Mouse (Mus musculus) embryonic fibroblast, embryonic 13.5 days (primary cell): Measurements from ENCODE around the gene Mcm5. TPM values are rescaled to one million over a fixed set of nuclear protein-coding genes. Genes with fewer than 3 reads are reported as not detected.
A peak's percentile ranks its signal among the peaks of the same experiment; 100 is the strongest.

ENCODE experiments used
- H3K27ac ChIP-seq: 2 replicates; pipeline ENCODE4 v1.5.1; 2012; ENCODE audit warnings: low read length, control low read depth, inconsistent platforms; ENCODE audit not compliant: insufficient read depth
- H3K4me1 ChIP-seq: 2 replicates; pipeline ENCODE4 v1.6.1; 2011; ENCODE audit warnings: low read length; ENCODE audit not compliant: control insufficient read depth, insufficient read depth
- H3K4me3 ChIP-seq: 2 replicates; pipeline ENCODE4 v1.5.1; 2011; ENCODE audit warnings: mild to moderate bottlenecking, control low read depth, low read length; ENCODE audit not compliant: insufficient read depth
- CTCF ChIP-seq: IDR thresholded peaks from 2 replicates; pipeline ENCODE4 v1.5.1; 2011; ENCODE audit warnings: mild to moderate bottlenecking, control low read depth, low read length, moderate library complexity, borderline replicate concordance; ENCODE audit not compliant: insufficient read depth
- POLR2A ChIP-seq: IDR thresholded peaks from 2 replicates; pipeline ENCODE4 v1.6.1; 2011; ENCODE audit warnings: low read depth, mild to moderate bottlenecking, control low read depth, low read length, moderate library complexity
- polyA plus RNA-seq: library from polyadenylated mRNA; stranded (reverse); fragments of >200 nt; gene quantifications from 2 replicates; pipeline ENCODE4 v1.2.4, GENCODE M21; 2011; ENCODE audit warnings: low read depth; ENCODE audit not compliant: missing spikeins, insufficient read length

Mcm5 gene
- polyA plus RNA-seq, 1 experiment: 45.6 TPM

DNA sequence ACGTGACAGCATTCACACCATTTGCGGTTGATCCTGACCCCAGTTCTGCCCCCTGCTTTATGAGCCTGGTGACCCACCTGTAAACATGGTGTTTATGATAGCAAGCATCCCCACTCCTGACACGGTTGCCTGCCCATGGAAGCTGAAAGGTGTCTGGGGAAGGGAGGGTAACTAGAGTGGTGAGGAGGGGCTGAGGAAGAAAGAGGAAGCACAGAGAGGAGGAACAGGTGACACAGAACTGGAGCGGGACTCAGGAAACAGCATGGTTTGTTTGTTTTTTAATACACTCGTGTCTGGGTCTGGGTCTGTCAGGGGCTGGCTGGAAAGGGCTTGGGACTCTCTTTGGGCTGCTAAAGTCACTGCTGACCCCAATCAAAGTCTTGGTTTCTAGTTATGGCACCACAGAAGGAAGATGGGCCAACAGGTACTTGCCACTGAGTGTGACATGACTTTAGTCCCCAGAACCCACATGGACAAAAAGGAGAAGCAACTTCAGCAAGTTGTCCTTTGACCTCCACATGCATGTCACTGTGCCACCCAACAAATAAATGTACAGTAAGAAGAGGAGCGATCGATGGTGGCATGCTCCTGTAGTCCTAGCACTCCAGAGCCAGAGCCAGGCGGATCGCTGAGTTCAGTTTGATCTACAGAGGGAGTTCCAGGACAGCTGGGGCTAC is 27.9 kb upstream of the Mcm5 start:
- no peaks in the 10 kb centered on the region for H3K4me1 ChIP-seq
- no peak overlapping the region for H3K27ac ChIP-seq
- TF ChIP-seq POLR2A (no peak), CTCF (no peak)
- no peak overlapping the region for H3K4me3 ChIP-seq

DNA sequence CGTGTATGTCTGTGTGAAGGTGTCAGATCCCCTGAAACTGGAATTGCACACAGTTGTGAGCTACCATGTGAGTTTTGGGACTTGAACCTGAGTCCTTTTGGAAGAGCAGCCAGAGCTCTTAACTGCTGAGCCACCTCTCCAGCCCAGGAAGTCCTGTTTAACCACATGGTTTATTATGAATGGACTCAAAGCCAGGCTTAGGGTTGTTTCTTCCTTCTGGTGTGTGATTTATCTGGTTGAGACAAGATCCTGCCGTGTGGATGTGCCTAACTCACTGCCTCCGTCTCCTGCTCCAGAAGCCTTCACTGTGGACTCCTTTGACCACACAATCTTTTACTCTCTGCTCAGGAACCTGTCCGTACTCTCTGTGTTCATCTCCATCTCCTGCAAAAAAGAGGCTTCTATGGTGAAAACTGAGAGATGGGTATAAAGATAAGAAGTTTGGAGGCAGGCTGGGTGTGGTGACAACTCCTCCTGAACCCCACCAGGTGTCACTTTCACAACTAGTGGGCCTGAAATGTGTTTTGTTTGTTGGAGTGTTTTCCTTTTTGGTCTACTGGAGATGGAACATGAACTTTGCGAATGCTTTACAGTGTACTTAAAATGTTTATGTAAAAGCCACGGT is 27.1 kb upstream of the Mcm5 start:
- no peak for TF ChIP-seq CTCF
- Histone ChIP-seq H3K27ac (no peak overlapping the region), H3K4me1 (no peaks in the 10 kb centered on the region), H3K4me3 (no peak overlapping the region)

DNA sequence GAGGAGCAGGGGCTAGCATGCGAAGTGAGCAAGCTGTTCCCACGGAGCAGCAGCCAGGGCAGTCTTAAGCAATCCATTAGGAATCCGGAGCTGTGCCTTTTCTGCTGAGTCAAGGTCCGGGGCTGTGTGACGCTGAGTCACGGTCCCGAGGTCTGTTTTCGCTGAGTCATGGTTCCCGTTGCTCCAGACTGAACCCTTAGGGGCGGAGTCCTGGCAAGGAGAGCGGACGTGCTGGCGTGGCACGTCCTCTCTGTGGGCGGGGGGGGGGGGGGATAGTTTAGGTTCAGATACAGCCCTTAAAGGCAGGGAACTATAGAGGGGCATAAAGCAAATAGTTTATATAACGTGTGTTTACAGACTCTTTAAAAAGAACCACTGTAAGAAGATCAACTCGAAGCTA is 25.5 kb upstream of the Mcm5 start:
- H3K27ac ChIP-seq: peak overlapping the region; percentile 63
- H3K4me1 ChIP-seq: peaks cover 3% of the 10 kb centered on the region; the same call in 1 of the 2 replicates
- no peak overlapping the region for H3K4me3 ChIP-seq
- TF ChIP-seq POLR2A (no peak; the same call in 1 of the 2 replicates), CTCF (no peak)

DNA sequence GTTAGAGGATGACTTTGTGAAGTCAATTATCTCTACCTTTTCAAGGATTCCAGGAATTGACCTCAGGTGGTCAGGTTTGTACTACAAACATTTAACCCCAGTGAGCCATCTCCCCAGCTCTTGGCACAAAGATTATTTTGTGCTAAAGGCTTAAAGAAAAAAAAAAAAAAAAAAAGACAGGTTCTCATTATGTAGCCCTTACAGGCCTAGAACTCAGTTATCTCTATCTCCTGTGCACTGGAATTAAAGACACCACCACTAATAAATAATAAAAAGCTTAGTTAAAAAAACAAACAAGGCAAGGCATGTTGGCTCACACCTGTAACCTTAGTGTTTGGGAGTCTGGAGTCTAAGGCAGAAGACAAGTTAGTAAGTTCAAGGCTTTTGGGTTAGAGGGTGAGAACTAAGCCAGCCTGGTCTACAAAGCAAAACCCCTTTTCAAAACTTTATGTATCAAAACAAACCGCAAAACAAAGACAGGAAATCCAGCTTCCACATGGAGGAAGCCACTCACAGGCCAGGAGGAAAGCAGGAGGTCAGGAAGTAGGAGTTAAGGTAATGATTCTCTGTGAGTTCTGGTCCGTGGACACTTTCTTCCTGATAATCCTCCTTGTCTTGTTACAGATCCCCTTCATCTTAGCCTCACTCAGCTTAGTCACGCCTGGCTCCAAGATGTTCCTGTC is 24.8 kb upstream of the Mcm5 start:
- Histone ChIP-seq H3K4me1 (peaks cover 7% of the 10 kb centered on the region), H3K27ac (no peak overlapping the region; the same call in 1 of the 2 replicates), H3K4me3 (no peak overlapping the region)
- TF ChIP-seq POLR2A (no peak), CTCF (no peak)

DNA sequence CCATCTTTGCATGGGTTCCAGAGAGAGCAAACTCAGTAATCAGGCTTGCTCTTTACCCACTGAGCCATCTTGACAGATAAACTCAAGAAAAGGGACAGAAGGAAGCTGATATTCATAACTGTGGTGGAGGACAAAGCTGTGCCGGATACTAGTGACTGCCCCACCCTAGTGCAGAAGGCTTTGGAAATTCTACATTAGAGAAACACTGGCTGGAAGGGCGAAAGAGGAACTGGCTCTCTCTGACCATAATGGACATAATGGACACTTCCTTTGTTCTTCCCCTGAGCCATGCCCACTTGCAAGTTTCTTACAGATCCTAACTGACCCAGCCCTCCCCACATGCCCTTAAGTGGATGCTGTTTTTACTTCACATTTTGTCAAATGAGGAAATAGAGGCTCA is 23.4 kb upstream of the Mcm5 start:
- no peak overlapping the region for H3K4me3 ChIP-seq
- TF ChIP-seq POLR2A (no peak), CTCF (no peak)

DNA sequence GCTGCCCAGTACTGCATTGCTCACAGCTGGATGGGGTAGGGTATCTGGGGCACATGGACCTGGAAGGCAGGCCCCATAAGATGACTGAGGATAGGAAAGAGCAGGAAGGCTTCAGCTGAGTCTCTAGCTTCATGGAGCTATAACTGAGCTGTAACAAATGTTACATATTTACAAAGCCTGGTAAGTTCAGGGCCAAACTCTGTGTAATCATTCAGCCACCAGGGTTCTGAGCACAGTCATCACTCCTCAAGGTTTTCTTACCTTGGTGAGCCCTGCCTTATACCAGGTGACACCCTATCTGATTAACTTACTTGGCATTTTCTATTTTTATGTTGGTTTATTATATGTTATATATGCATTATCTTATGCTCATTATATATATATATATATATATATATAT is 22.2 kb upstream of the Mcm5 start:
- no peak for TF ChIP-seq CTCF
- TF ChIP-seq POLR2A: no peak
- Histone ChIP-seq H3K4me1 (peaks cover 14% of the 10 kb centered on the region), H3K27ac (no peak overlapping the region), H3K4me3 (no peak overlapping the region)

More for the DNA sequence above, 23.4 kb upstream of the Mcm5 start:
- Histone ChIP-seq H3K27ac (no peak overlapping the region), H3K4me1 (peaks cover 14% of the 10 kb centered on the region)

DNA sequence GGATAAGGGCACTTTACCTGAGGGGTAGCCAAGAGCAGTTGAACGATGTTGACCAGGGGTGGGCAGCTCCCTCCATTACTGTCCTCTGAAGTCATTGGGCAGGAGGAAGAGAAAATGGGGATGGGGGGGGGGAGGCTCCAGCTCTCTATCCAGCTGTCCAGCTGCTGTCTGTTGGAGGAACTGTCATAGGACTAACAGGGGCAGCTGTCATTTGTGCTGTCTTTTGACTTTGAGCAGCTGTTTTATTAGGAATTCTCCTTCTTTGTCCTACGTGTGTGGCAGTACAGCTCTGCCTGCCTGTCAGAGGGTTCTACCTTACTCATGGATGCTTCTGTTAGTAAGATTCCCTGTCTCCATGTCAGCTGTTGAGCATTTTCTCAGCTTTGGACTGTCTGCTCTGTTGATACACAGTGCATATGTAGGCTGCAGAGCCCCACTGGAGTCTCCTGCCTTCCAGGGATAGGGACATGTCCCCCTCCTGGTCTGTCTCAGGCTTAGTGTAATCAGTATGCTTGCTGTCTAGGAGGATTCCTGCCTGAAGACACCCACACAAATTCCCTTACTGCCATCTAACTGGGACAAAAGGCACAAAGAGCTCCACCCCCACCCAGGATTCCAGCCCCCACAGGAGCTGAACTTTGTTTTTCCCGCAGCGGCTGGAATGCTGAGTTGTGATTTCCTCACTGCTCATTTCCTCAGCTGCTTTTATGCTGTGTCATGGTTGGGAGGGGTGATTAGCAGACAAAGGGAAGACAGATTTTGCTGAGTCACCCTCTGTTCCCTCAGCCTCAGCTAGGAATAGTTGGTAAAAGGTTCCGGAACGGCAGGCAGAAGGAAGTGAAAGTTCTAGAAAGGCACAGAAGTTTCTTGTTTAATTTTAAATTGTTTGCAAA is 20.1 kb upstream of the Mcm5 start:
- no peak for TF ChIP-seq CTCF
- no peak; the same call in none of the 2 replicates for TF ChIP-seq POLR2A
- H3K27ac ChIP-seq: peak overlapping the region; percentile 89
- no peak overlapping the region for H3K4me3 ChIP-seq
- peaks cover 14% of the 10 kb centered on the region for H3K4me1 ChIP-seq

DNA sequence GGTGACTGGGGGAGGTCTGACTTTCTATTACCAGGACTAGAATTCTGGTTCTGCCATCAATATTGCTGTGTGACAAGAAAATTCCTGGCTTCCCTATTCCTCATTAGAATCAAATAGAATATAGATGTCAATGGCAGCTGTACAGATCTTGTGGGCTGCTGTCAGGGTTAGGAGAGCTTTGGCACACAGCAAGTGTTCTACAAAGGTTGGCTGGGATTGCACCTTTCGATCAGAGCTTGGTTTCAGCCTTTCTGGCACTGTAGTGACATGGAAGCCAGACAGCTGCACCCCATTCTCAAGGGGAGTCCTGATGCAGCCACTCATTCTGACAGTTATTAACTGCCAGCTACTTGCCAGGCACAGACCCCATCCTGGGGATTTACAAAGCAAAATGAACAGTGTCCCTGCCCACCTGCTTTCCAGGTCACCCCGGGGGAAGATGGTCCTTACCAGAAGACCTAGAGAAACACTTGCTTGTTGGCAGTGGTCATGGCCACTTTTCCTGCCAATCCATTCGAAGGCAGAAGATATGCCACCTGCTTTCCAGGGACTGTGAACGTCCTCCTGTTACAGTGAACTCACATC is 18.5 kb upstream of the Mcm5 start:
- TF ChIP-seq CTCF: no peak
- Histone ChIP-seq H3K27ac (no peak overlapping the region), H3K4me3 (no peak overlapping the region), H3K4me1 (peaks cover 14% of the 10 kb centered on the region)
